Mouse (Mus musculus): Measurements from ENCODE around the gene Mrpl34. TPM values are rescaled to one million over a fixed set of nuclear protein-coding genes. Genes with fewer than 3 reads are reported as not detected.

Gene Mrpl34
- polyA plus RNA-seq, 1 experiment from 2014 or later, result 175 TPM

- H3K9me3 ChIP-seq (replicated peaks; ENCODE audit: control insufficient read depth, low read length), result no peaks in the 10 kb centered on the region
- peak overlapping the region; percentile 53 for H3K9ac ChIP-seq (ENCODE audit: low read length)
- peak overlapping the region; percentile 70 for H3K27ac ChIP-seq (ENCODE audit: low read length)
- no peaks in the 10 kb centered on the region for H3K27me3 ChIP-seq (ENCODE audit: control insufficient read depth, insufficient read depth, low read length)
- ATAC-seq (replicated peaks; ENCODE audit: extremely low read depth, insufficient read depth, low FRiP score), result no peak
- 0 out of 2 replicates have a peak overlapping the region, but pooled peaks have one; percentile 5 for H3K4me2 ChIP-seq (ENCODE audit: low read depth, low read length)
- H3K4me1 ChIP-seq (ENCODE audit: control insufficient read depth, insufficient read depth, low read length), result peaks cover 44% of the 10 kb centered on the region
- H3K4me3 ChIP-seq (ENCODE audit: low read length), result no peak overlapping the region
- WGBS, result 21% methylated on average over 15 of the region's 15 CpGs
- H3K36me3 ChIP-seq (ENCODE audit: control insufficient read depth, insufficient read depth), result no peaks in the 10 kb centered on the region
These were observed 33.2 kb downstream of the Mrpl34 start for GRCm38 (mm10) chr8:71497881-71498501.

- Histone ChIP-seq H3K9me3 (replicated peaks; ENCODE audit: control insufficient read depth, low read length) (no peaks in the 10 kb centered on the region), H3K36me3 (ENCODE audit: control insufficient read depth, insufficient read depth) (no peaks in the 10 kb centered on the region), H3K9ac (ENCODE audit: low read length) (no peak overlapping the region), H3K4me3 (ENCODE audit: low read length) (no peak overlapping the region), H3K27me3 (ENCODE audit: control insufficient read depth, insufficient read depth, low read length) (no peaks in the 10 kb centered on the region), H3K4me2 (ENCODE audit: low read depth, low read length) (0 out of 2 replicates have a peak overlapping the region, but pooled peaks have one; percentile 5), H3K27ac (ENCODE audit: low read length) (peak overlapping the region; percentile 70), H3K4me1 (ENCODE audit: control insufficient read depth, insufficient read depth, low read length) (peaks cover 44% of the 10 kb centered on the region)
- WGBS, result 31% methylated on average over 16 of the region's 16 CpGs
- peak; percentile 30 for ATAC-seq (replicated peaks; ENCODE audit: extremely low read depth, insufficient read depth, low FRiP score)
These were observed 34.3 kb downstream of the Mrpl34 start for GRCm38 (mm10) chr8:71498816-71499690.

GRCm38 (mm10) chr8:71504349-71504748, 39.6 kb downstream of the Mrpl34 start:
- peaks cover 4% of the 10 kb centered on the region for H3K4me1 ChIP-seq (ENCODE audit: control insufficient read depth, insufficient read depth, low read length)
- H3K27ac ChIP-seq (ENCODE audit: low read length), result no peak overlapping the region
- no peak overlapping the region for H3K4me3 ChIP-seq (ENCODE audit: low read length)
- H3K9ac ChIP-seq (ENCODE audit: low read length), result no peak overlapping the region
- 93% methylated on average over 4 of the region's 4 CpGs for WGBS
- no peaks in the 10 kb centered on the region for H3K36me3 ChIP-seq (ENCODE audit: control insufficient read depth, insufficient read depth)
- no peak overlapping the region for H3K4me2 ChIP-seq (ENCODE audit: low read depth, low read length)
- peaks cover 29% of the 10 kb centered on the region for H3K27me3 ChIP-seq (ENCODE audit: control insufficient read depth, insufficient read depth, low read length)
- no peak for ATAC-seq (replicated peaks; ENCODE audit: extremely low read depth, insufficient read depth, low FRiP score)
- H3K9me3 ChIP-seq (replicated peaks; ENCODE audit: control insufficient read depth, low read length), result no peaks in the 10 kb centered on the region

GRCm38 (mm10) chr8:71505326-71505725, 40.6 kb downstream of the Mrpl34 start:
- WGBS, result 86% methylated on average over 4 of the region's 4 CpGs
- H3K27ac ChIP-seq (ENCODE audit: low read length), result no peak overlapping the region
- no peak for ATAC-seq (replicated peaks; ENCODE audit: extremely low read depth, insufficient read depth, low FRiP score)
- peaks cover 3% of the 10 kb centered on the region; the same call in 1 of the 2 replicates for H3K4me1 ChIP-seq (ENCODE audit: control insufficient read depth, insufficient read depth, low read length)
- no peaks in the 10 kb centered on the region for H3K9me3 ChIP-seq (replicated peaks; ENCODE audit: control insufficient read depth, low read length)
- H3K4me2 ChIP-seq (ENCODE audit: low read depth, low read length), result no peak overlapping the region
- no peaks in the 10 kb centered on the region for H3K36me3 ChIP-seq (ENCODE audit: control insufficient read depth, insufficient read depth)
- peaks cover 38% of the 10 kb centered on the region for H3K27me3 ChIP-seq (ENCODE audit: control insufficient read depth, insufficient read depth, low read length)
- no peak overlapping the region for H3K4me3 ChIP-seq (ENCODE audit: low read length)
- H3K9ac ChIP-seq (ENCODE audit: low read length), result no peak overlapping the region

GRCm38 (mm10) chr8:71505979-71506378, 41.2 kb downstream of the Mrpl34 start:
- no peak overlapping the region for H3K4me3 ChIP-seq (ENCODE audit: low read length)
- H3K4me2 ChIP-seq (ENCODE audit: low read depth, low read length), result no peak overlapping the region
- peaks cover 3% of the 10 kb centered on the region; the same call in 1 of the 2 replicates for H3K4me1 ChIP-seq (ENCODE audit: control insufficient read depth, insufficient read depth, low read length)
- H3K9ac ChIP-seq (ENCODE audit: low read length), result no peak overlapping the region
- no peaks in the 10 kb centered on the region for H3K36me3 ChIP-seq (ENCODE audit: control insufficient read depth, insufficient read depth)
- ATAC-seq (replicated peaks; ENCODE audit: extremely low read depth, insufficient read depth, low FRiP score), result no peak
- 59% methylated on average over 4 of the region's 4 CpGs for WGBS
- peaks cover 42% of the 10 kb centered on the region for H3K27me3 ChIP-seq (ENCODE audit: control insufficient read depth, insufficient read depth, low read length)
- H3K27ac ChIP-seq (ENCODE audit: low read length), result no peak overlapping the region
- H3K9me3 ChIP-seq (replicated peaks; ENCODE audit: control insufficient read depth, low read length), result no peaks in the 10 kb centered on the region

GRCm38 (mm10) chr8:71507589-71508104, 42.9 kb downstream of the Mrpl34 start:
- no peaks in the 10 kb centered on the region for H3K36me3 ChIP-seq (ENCODE audit: control insufficient read depth, insufficient read depth)
- under 1% methylated on average over 61 of the region's 61 CpGs for WGBS
- H3K9ac ChIP-seq (ENCODE audit: low read length), result peak overlapping the region; percentile 70
- H3K4me1 ChIP-seq (ENCODE audit: control insufficient read depth, insufficient read depth, low read length), result peaks cover 3% of the 10 kb centered on the region; the same call in 1 of the 2 replicates
- H3K4me3 ChIP-seq (ENCODE audit: low read length), result peak overlapping the region; percentile 54
- H3K27ac ChIP-seq (ENCODE audit: low read length), result no peak overlapping the region
- no peaks in the 10 kb centered on the region for H3K9me3 ChIP-seq (replicated peaks; ENCODE audit: control insufficient read depth, low read length)
- H3K27me3 ChIP-seq (ENCODE audit: control insufficient read depth, insufficient read depth, low read length), result peaks cover 50% of the 10 kb centered on the region
- ATAC-seq (replicated peaks; ENCODE audit: extremely low read depth, insufficient read depth, low FRiP score), result peak; percentile 73
- H3K4me2 ChIP-seq (ENCODE audit: low read depth, low read length), result peak overlapping the region; percentile 80

- ATAC-seq (replicated peaks; ENCODE audit: extremely low read depth, insufficient read depth, low FRiP score), result no peak
- 69% methylated on average over 2 of the region's 2 CpGs for WGBS
- Histone ChIP-seq H3K9ac (ENCODE audit: low read length) (no peak overlapping the region), H3K4me2 (ENCODE audit: low read depth, low read length) (0 out of 2 replicates have a peak overlapping the region, but pooled peaks have one; percentile 21), H3K27ac (ENCODE audit: low read length) (no peak overlapping the region), H3K9me3 (replicated peaks; ENCODE audit: control insufficient read depth, low read length) (no peaks in the 10 kb centered on the region), H3K4me3 (ENCODE audit: low read length) (peak overlapping the region; percentile 35), H3K4me1 (ENCODE audit: control insufficient read depth, insufficient read depth, low read length) (peaks cover 3% of the 10 kb centered on the region; the same call in 1 of the 2 replicates), H3K36me3 (ENCODE audit: control insufficient read depth, insufficient read depth) (no peaks in the 10 kb centered on the region), H3K27me3 (ENCODE audit: control insufficient read depth, insufficient read depth, low read length) (peaks cover 51% of the 10 kb centered on the region)
These were observed 44.6 kb downstream of the Mrpl34 start for GRCm38 (mm10) chr8:71509316-71509715.

GRCm38 (mm10) chr8:71511644-71512043, 46.9 kb downstream of the Mrpl34 start, which contains the start of gene Plvap:
Gene Plvap (minus strand): TSS chr8:71511752.
- peaks cover 3% of the 10 kb centered on the region; the same call in 1 of the 2 replicates for H3K4me1 ChIP-seq (ENCODE audit: control insufficient read depth, insufficient read depth, low read length)
- peak within 1 kb of the TSS; percentile 13 for H3K4me2 ChIP-seq (ENCODE audit: low read depth, low read length)
- peak; percentile 47; the same call in 1 of the 2 replicates for ATAC-seq (replicated peaks; ENCODE audit: extremely low read depth, insufficient read depth, low FRiP score)
- WGBS, result 25% methylated on average over 14 of the region's 14 CpGs
- H3K36me3 ChIP-seq (ENCODE audit: control insufficient read depth, insufficient read depth), result no peaks in the 10 kb centered on the region
- 0 out of 2 replicates have a peak within 1 kb of the TSS, but pooled peaks have one; percentile 7 for H3K27ac ChIP-seq (ENCODE audit: low read length)
- no peak within 1 kb of the TSS for H3K9ac ChIP-seq (ENCODE audit: low read length)
- H3K4me3 ChIP-seq (ENCODE audit: low read length), result peak within 1 kb of the TSS; percentile 35
- peaks cover 46% of the 10 kb centered on the region for H3K27me3 ChIP-seq (ENCODE audit: control insufficient read depth, insufficient read depth, low read length)
- no peaks in the 10 kb centered on the region for H3K9me3 ChIP-seq (replicated peaks; ENCODE audit: control insufficient read depth, low read length)
